Mouse (Mus musculus) thymus, adult 2 months (tissue): ENCODE data around the gene Fnip2. TPM values are rescaled to one million over a fixed set of nuclear protein-coding genes. Genes with fewer than 3 reads are reported as not detected.

Experiments
- DNase-seq: peaks from one replicate; pipeline ENCODE4 v3.0.0; 2021
- H3K27ac ChIP-seq: fragments of 200-500 bp; 2 replicates; pipeline ENCODE4 v1.5.1; 2012; ENCODE audit warnings: low read length, control low read depth; ENCODE audit not compliant: control insufficient read depth, insufficient read depth
- H3K27me3 ChIP-seq: fragments of 200-500 bp; 2 replicates; pipeline ENCODE4 v1.6.1; 2012; ENCODE audit warnings: mild to moderate bottlenecking, low read length, moderate library complexity, mixed read lengths; ENCODE audit not compliant: control insufficient read depth, insufficient read depth
- H3K36me3 ChIP-seq: fragments of 200-500 bp; 2 replicates; pipeline ENCODE4 v1.6.1; 2012; ENCODE audit warnings: mild to moderate bottlenecking, low read length, moderate library complexity; ENCODE audit not compliant: control insufficient read depth, insufficient read depth
- H3K4me1 ChIP-seq: fragments of 200-500 bp; replicated peaks from 2 replicates; pipeline ENCODE4 v1.6.1; 2012; ENCODE audit warnings: low read length; ENCODE audit not compliant: control insufficient read depth, insufficient read depth
- H3K4me3 ChIP-seq: fragments of 200-500 bp; 2 replicates; pipeline ENCODE4 v1.5.1; 2012; ENCODE audit warnings: mild to moderate bottlenecking, low read length, control low read depth, moderate library complexity; ENCODE audit not compliant: control insufficient read depth, insufficient read depth
- CTCF ChIP-seq: fragments of 200-500 bp; IDR thresholded peaks from 2 replicates; pipeline ENCODE4 v1.5.1; 2012; ENCODE audit warnings: mild to moderate bottlenecking, control low read depth, low read length, moderate library complexity, borderline replicate concordance; ENCODE audit not compliant: control insufficient read depth, poor library complexity, insufficient read depth; ENCODE audit errors: extremely low read depth
- POLR2A ChIP-seq: fragments of 200-500 bp; IDR thresholded peaks from 2 replicates; pipeline ENCODE4 v1.6.1; 2012; ENCODE audit warnings: mild to moderate bottlenecking, low read length, control low read depth, moderate library complexity; ENCODE audit not compliant: control insufficient read depth, poor library complexity, insufficient read depth; ENCODE audit errors: extremely low read depth
- WGBS: fragments of 180-500 bp; shearing (Covaris S2); methylation state at CpG from one replicate; pipeline ENCODE4 v1.1.7; 2018; 5-methylcytosine and 5-hydroxymethylcytosine counted together
- polyA plus RNA-seq: library from polyadenylated mRNA; depleted of rRNA; stranded (reverse); fragments of >200 nt; gene quantifications from 2 replicates; pipeline ENCODE4 v1.2.3, GENCODE M21; 2012

The Fnip2 gene
- polyA plus RNA-seq, 1 experiment, result 2.7 TPM

- Histone ChIP-seq H3K4me1 (no peaks in the 10 kb centered on the region), H3K36me3 (no peaks in the 10 kb centered on the region), H3K27ac (no peak overlapping the region), H3K4me3 (no peak overlapping the region), H3K27me3 (no peaks in the 10 kb centered on the region)
- DNase-seq, result no peak
- TF ChIP-seq POLR2A (no peak), CTCF (no peak)
- 90% methylated on average over 10 of the region's 10 CpGs for WGBS
These were observed 67.3 kb downstream of the Fnip2 start for GRCm38 (mm10) chr3:79500279-79500678.

DNA sequence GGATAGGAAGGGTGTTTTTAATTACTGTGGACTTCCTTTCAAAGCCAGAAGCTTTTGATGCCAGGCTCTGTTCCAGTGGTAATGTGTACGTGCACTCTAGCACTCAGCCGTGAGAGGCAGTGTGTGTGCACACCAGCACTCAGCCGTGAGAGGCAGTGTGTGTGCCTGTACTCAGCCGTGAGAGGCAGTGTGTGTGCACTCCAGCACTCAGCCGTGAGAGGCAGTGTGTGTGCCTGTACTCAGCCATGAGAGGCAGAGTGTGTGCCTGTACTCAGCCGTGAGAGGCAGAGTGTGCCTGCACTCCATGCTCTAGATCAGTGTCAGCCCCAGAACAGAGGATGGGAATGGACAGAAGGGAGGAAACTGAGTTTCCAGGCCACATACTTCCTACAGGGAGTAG is 70.9 kb downstream of the Fnip2 start:
- Histone ChIP-seq H3K27me3 (no peaks in the 10 kb centered on the region), H3K4me3 (no peak overlapping the region), H3K4me1 (no peaks in the 10 kb centered on the region), H3K27ac (no peak overlapping the region), H3K36me3 (no peaks in the 10 kb centered on the region)
- WGBS, result 93% methylated on average over 6 of the region's 6 CpGs
- DNase-seq, result no peak
- TF ChIP-seq CTCF (no peak), POLR2A (no peak)

DNA sequence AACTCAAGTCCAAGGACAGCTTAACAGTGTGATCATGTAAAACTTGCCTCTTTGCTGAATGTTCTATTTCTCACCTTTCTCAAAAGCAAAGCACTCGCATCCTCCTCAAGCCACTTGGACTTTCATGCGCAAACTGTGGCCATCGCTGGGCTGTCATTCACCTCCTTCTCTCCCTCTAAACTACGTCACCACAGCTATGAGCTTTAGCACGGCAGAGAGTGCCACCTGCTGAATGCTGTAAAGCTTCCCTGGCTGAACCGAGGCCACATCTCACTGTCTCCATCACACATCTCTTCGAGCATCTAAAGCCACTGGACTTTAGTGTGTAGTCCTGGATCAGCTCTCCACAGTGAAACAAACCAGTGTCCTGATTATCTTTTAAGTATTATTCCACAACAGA is 72.4 kb downstream of the Fnip2 start:
- H3K27me3 ChIP-seq, result no peaks in the 10 kb centered on the region
- no peak for TF ChIP-seq CTCF
- TF ChIP-seq POLR2A, result no peak
- no peaks in the 10 kb centered on the region for H3K4me1 ChIP-seq
- no peaks in the 10 kb centered on the region for H3K36me3 ChIP-seq
- H3K4me3 ChIP-seq, result no peak overlapping the region
- DNase-seq, result no peak
- H3K27ac ChIP-seq, result no peak overlapping the region
- 89% methylated on average over 7 of the region's 7 CpGs for WGBS

GRCm38 (mm10) chr3:79494028-79494427 is 73.6 kb downstream of the Fnip2 start:
- no peaks in the 10 kb centered on the region for H3K4me1 ChIP-seq
- H3K27me3 ChIP-seq, result no peaks in the 10 kb centered on the region
- no peaks in the 10 kb centered on the region for H3K36me3 ChIP-seq
- WGBS, result 95% methylated on average over 8 of the region's 8 CpGs
- no peak overlapping the region for H3K4me3 ChIP-seq
- H3K27ac ChIP-seq, result no peak overlapping the region
- no peak for DNase-seq
- TF ChIP-seq CTCF (no peak), POLR2A (no peak)

GRCm38 (mm10) chr3:79493064-79493463 is 74.5 kb downstream of the Fnip2 start:
- Histone ChIP-seq H3K4me1 (no peaks in the 10 kb centered on the region), H3K27me3 (no peaks in the 10 kb centered on the region), H3K36me3 (no peaks in the 10 kb centered on the region), H3K4me3 (no peak overlapping the region), H3K27ac (no peak overlapping the region)
- DNase-seq, result no peak
- 97% methylated on average over 10 of the region's 10 CpGs for WGBS
- TF ChIP-seq CTCF, result no peak
- no peak for TF ChIP-seq POLR2A

- no peak for DNase-seq
- 75% methylated on average over 3 of the region's 3 CpGs for WGBS
- Histone ChIP-seq H3K27me3 (no peaks in the 10 kb centered on the region), H3K4me1 (no peaks in the 10 kb centered on the region), H3K4me3 (no peak overlapping the region), H3K36me3 (no peaks in the 10 kb centered on the region), H3K27ac (no peak overlapping the region)
- TF ChIP-seq POLR2A (no peak), CTCF (no peak)
These were observed 76.0 kb downstream of the Fnip2 start for GRCm38 (mm10) chr3:79491614-79492013.

- DNase-seq, result no peak
- Histone ChIP-seq H3K4me3 (no peak overlapping the region), H3K36me3 (no peaks in the 10 kb centered on the region), H3K27ac (no peak overlapping the region), H3K27me3 (no peaks in the 10 kb centered on the region), H3K4me1 (no peaks in the 10 kb centered on the region)
- no peak for TF ChIP-seq POLR2A
- no peak for TF ChIP-seq CTCF
- 98% methylated on average over 5 of the region's 5 CpGs for WGBS
These were observed 77.5 kb downstream of the Fnip2 start for GRCm38 (mm10) chr3:79490102-79490501.
